Mouse (Mus musculus): ENCODE measurements around the gene Oscp1. TPM values are rescaled to one million over a fixed set of nuclear protein-coding genes. Genes with fewer than 3 reads are reported as not detected.
A peak's percentile ranks its signal among the peaks of the same experiment; 100 is the strongest.
"Not testable (repeated sequence)": the region's sequence is repeated elsewhere in the genome, so short reads cannot be mapped to it uniquely, and the experiment has no call there.

Oscp1 gene
- polyA plus RNA-seq, 1 experiment, result 1.1 TPM

DNA sequence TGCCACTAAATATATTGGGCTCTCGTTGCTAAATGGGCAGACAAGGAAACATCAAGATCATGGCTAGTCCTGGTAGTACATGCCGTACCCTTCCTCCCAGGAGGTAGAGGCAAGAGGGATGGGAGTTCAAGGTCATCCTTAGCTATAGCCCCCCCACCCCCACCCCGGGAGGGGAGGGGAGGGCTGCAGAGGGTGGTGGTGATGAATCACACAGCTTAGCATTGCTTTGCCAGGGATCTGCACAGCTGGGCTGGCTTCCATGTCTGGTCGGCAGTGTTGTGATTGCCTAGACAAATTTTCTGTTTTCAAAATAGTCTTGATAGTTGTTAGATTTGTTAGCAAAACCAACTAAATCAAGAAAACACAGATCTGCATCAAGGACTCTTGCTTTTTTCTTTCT lies 20.9 kb downstream of the Oscp1 start:
- DNase-seq (ENCODE audit: low read depth, low spot score), result no peak
- WGBS, result 61% methylated on average over 4 of the region's 4 CpGs

DNA sequence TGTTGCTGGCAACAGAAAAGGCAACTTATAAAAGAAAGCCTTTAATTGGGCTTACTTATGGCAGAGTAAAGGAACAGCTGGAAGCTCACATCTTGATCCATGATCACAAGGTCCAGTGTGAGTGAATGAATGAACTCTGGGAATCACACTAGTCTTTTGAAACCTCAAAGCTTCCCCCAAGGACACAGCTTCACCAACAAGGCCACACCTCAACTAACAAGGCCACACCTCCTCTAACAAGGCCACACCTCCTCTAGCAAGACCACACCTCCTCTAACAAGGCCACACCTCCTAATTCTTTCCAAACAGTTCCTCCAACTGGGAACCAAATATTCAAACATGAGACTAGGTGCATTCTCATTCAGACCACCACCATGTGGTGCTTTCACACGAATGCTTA lies 23.2 kb downstream of the Oscp1 start:
- no peak for DNase-seq (ENCODE audit: low read depth, low spot score)
- 100% methylated on average over 1 of the region's 1 CpGs for whole genome bisulfite sequencing

DNA sequence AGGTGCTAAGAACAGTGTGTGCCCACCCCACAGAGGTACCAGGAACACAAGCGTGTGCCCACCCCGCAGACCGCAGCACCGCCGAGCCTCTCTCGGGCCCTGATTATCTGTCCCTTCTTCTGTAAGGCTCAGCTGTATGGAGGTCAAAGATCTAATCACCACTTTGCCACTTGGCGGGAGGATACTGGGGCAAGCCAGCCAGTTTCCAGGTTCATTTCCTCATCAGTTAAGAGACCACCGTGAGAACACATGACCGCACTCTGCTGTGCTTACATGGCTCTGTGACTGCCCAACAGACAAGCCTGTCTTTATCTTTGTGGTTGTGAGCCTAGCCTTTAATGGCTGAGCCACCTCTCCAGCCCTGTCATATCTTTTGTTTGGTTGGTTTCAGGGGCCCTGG lies 24.7 kb downstream of the Oscp1 start:
- 88% methylated on average over 9 of the region's 9 CpGs for WGBS

GRCm38 (mm10) chr4:126084382-126084781 lies 26.0 kb downstream of the Oscp1 start:
- WGBS, result 66% methylated on average over 8 of the region's 8 CpGs
- DNase-seq (ENCODE audit: low read depth, low spot score), result no peak

More for the DNA sequence above, 24.7 kb downstream of the Oscp1 start:
- no peak for DNase-seq (ENCODE audit: low read depth, low spot score)

DNA sequence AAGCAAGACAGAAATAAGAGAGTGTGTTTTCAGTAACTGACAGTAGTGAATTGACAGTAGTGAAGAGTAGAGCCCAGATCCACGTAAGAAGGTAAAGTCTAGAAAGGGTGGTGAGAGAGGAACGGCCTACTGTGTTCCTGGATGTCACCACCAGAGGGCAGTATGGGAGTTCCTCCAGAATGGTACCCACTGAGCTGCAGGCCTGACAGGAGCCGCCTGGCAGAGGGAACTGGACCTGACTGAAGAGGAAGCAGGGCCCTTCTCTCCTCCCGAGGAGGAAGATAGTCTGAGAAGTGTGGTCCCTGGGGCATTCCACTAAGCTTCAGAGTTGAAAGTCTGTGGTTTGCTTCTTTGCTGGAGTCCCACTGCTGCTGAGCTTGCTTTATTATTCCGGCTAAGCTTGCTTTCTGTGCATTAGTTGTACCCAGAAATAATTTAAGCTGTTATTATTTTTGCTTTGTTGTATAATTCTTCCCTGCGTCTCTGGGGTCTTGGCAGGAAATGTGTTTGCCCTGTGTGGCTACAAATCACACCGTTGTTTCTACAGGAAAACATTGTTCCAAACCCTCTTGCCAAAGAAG lies 27.7 kb downstream of the Oscp1 start:
- WGBS, result 23% methylated on average over 7 of the region's 7 CpGs
- peak; percentile 67 for DNase-seq (ENCODE audit: low read depth, low spot score)

GRCm38 (mm10) chr4:126090101-126090847 lies 31.9 kb downstream of the Oscp1 start:
- DNase-seq (ENCODE audit: low read depth, low spot score), result no peak

GRCm38 (mm10) chr4:126090848-126091124 lies 32.4 kb downstream of the Oscp1 start:
- WGBS, result 51% methylated on average over 4 of the region's 4 CpGs
- DNase-seq (ENCODE audit: low read depth, low spot score), result no peak

More at GRCm38 (mm10) chr4:126090101-126090847, 31.9 kb downstream of the Oscp1 start:
- 70% methylated on average over 7 of the region's 7 CpGs for WGBS

GRCm38 (mm10) chr4:126091873-126092272 lies 33.5 kb downstream of the Oscp1 start:
- WGBS, result 82% methylated on average over 8 of the region's 8 CpGs
- DNase-seq (ENCODE audit: low read depth, low spot score), result no peak

DNA sequence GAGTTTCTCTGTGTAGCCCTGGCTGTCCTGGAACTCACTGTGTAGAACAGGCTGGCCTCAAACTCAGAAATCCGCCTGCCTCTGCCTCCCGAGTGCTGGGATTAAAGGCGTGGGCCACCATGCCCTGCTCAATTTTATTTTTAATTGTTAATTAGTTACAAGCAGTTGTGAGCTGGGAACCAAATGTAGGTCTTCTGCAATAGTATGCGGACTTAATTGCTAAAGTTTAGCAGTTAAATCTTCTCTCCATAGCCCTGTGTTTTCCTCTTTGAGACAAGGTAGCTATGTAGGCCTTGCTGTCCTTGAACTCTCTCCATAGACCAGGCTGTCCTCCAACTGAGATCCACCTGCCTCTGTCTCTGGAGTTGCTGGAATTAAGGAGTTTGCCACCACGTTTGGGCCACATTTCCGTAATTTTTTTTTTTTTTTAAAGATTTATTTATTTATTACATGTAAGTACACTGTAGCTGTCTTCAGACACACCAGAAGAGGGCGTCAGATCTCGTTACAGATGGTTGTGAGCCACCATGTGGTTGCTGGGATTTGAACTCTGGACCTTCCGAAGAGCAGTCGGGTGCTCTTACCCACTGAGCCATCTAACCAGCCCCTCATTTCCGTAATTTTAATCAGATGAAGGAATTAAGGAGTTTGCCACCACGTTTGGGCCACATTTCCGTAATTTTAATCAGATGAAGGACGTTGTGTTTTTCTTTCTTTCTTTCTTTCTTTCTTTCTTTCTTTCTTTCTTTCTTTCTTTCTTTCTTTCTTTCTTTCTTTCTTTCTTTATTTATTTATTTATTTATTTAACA lies 37.5 kb downstream of the Oscp1 start:
- not testable (repeated sequence) for DNase-seq (ENCODE audit: low read depth, low spot score)
- 50% methylated on average over 14 of the region's 14 CpGs for WGBS

DNA sequence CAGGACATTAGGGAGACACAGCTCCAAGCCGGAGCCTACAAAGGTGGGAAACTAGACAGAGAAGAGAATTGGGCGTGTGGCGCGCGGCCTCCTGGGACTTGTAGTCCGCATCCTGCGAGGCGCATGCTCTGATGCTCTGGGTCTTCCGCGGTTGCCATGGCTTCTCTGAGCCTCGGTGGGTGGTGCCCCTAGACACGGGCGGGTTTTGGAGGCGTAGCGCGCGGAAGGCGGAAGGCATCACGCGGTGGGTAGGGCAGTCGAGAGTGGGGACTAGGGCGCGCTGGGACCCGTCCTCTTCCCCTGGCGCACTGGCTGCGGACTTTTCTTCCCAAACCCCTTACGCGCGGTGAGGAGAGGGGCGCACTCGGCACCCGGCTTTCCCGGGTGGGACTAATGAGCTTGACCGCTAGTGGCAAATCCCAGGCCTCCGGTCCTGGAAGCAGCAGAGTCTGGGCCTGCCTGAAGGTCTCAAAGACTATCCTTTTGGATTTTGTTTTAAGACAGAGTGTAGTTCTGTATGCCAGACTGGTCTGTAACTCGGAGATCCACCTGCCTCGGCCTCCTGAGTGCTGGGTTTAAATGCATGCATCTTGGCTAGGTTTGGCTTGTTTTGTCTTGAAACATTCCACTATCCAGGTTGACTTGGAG lies 38.2 kb downstream of the Oscp1 start, which contains the start of gene Lsm10:
Lsm10 (plus strand) TSS at position 160 of the 648 bp plus-strand sequence.
- peak; percentile 66 for DNase-seq (ENCODE audit: low read depth, low spot score)
- WGBS, result under 1% methylated on average over 37 of the region's 37 CpGs

DNA sequence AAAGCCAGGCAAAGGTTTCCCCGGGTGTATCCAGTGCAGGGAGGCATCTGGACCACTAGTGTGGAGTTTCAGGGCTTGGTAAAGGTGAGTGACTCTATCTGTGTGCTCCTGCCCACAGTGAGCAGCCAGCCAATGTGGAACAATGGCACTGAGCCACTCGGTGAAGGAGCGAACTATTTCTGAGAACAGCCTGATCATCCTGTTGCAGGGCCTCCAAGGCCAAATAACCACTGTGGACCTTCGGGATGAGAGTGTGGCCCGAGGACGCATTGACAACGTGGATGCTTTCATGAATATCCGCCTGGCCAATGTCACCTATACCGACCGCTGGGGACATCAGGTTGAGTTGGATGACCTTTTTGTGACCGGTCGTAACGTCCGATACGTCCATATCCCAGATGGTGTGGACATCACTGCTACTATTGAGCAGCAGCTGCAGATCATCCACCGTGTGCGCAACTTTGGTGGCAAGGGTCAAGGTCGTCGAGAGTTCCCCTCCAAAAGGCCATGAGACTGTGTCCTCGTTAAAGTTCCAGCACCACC lies 39.4 kb downstream of the Oscp1 start:
- 91% methylated on average over 20 of the region's 20 CpGs for WGBS
- DNase-seq (ENCODE audit: low read depth, low spot score), result no peak

GRCm38 (mm10) chr4:126099365-126099764 lies 41.0 kb downstream of the Oscp1 start:
- WGBS, result 86% methylated on average over 3 of the region's 3 CpGs
- no peak for DNase-seq (ENCODE audit: low read depth, low spot score)

GRCm38 (mm10) chr4:126100764-126101163 lies 42.4 kb downstream of the Oscp1 start:
- DNase-seq (ENCODE audit: low read depth, low spot score), result no peak
- 88% methylated on average over 3 of the region's 3 CpGs for WGBS

DNA sequence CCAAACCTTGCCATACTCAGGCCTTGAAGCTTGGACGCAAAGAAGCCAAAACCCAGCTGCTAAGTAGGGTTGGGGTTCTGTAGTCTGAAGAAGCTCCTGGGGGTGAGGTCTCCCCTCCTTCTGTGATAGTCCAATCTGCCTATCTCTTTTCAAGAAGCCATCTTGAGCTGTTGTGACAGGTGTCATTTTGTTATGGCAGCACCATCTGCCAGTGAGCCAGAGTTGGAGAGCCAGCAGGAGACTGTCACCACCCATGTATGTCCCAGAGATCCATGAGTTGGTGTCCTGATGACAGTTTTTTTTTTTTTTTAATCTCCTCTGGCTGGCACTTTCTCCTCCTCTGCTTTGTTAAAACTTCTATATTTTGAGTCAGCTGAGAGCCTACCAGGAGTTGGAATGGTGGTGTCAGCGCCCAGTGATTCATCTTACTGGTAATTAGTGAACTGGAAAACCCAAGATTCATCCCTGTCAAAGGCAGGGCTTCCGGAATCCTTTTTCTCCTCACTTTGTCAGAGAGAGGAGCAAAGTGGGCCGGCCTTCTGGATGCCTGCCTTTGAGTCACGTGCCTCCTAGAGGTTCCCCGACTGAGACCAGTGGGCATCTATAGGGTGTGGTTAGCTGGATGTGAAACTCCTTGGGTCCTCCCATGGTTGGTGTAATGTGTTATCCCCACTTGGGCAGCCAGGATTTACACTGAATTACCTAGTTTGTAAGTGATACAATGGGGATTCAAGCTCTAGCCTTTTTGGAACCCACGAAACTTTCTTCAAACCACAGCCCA lies 43.9 kb downstream of the Oscp1 start:
- 56% methylated on average over 7 of the region's 7 CpGs for WGBS
- no peak for DNase-seq (ENCODE audit: low read depth, low spot score)

DNA sequence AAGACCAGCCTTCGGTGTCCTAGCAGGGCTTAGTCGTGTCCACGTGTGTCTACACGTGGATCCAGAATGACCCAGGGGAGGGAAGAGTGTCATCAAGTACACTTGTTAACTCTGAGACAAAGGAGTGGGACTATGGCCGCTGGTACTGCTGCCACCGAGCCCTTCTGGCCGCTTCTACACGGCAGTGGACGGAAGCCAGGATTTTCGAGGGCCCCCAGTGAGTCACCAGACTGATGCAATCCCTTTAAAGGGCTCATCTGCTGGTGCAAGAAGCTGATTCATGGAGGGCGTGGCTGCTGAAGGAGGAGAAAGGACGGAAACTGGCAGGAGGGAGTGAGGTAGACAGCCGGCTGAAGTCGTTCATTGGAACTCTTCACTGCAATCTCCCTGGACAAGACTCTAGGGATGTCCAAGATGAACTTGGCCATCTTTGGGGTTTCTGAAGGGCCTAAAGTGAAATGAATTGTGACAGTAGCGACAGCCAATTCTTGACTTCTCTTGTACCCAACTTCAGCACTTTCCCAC lies 44.8 kb downstream of the Oscp1 start:
- DNase-seq (ENCODE audit: low read depth, low spot score), result peak; percentile 86

DNA sequence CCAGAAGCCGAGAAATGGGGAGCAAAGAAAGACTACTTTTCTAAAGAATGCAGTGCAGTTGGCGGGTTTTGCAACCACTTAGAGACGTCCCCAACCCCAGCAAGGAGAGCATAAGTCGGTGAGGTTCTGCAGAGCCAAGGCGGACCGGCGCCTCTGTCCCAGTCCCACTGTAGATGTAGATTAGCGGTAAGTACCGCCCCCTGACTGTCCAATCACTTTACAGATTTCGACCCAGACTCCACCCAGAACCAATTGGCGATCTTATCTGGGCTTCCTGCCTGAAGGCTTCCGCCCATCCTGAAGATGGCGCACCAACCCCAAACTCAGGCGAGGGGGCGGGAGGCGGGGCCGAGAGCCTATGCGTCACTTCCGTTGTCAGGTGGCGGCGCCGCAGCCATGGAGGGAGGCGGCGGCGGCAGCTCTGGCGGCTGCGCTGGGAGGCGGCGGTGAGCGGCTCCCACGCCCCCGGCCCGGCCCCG lies 45.3 kb downstream of the Oscp1 start, which contains the start of gene Stk40:
Stk40 (plus strand) TSS at position 368 of the 479 bp plus-strand sequence.
- peak; percentile 91 for DNase-seq (ENCODE audit: low read depth, low spot score)
- 2% methylated on average over 34 of the region's 34 CpGs for WGBS

More for the DNA sequence above, 44.8 kb downstream of the Oscp1 start:
- WGBS, result under 1% methylated on average over 15 of the region's 15 CpGs

DNA sequence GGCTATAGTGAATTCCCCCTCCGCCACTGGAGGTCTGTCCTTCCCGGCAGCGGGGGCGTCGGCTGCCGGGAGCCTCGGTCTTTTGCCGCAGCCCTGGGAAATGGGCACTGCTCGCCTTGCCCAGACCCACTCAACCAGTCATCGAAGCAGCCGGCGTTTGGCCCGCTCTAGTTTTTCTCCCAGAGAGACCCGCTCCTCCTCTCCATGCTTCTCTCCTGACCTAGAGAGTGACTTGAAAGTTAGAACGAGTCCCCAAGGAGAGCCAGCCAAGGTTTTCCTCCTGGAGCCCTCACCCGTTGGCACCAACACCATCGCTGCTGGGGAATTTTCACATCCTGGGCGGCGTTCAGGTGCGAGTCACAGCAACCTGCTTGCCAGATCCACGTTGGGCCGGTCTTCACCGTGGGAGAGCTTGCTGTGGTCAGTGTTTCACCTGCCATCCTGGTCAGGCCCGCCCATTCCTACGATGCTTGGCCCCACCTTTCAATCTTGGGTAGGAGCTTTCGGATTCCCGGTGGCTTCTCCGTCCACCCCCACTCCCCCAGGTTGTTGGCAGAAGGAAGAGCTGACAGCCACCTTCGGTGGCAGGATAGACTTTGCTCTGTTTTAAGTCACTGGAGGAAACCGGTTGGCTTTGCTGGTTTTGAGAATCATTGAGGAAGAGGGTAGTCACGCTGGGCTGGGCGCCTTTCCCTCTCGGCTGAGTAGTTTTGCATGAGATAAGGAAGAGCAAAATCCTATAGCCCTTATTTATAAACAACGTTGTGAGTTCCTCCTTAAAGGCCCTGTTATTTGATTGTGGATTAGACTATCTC lies 46.1 kb downstream of the Oscp1 start:
- DNase-seq (ENCODE audit: low read depth, low spot score), result peak; percentile 57
- 1% methylated on average over 34 of the region's 34 CpGs for whole genome bisulfite sequencing

Measured in large intestine, adult 2 months (tissue).